Mouse (Mus musculus) forebrain, embryonic 14.5 days (tissue): ENCODE measurements at regions not wholly inside any gene's neighbourhood (a gene's known extent, or its start where the extent isn't known, plus 50 kb on each side); places are given as distances from the start of the nearest gene placed in this dataset.
A peak's percentile ranks its signal among the peaks of the same experiment; 100 is the strongest.

Experiments used
- ATAC-seq: fragments of 200-750 bp; cut with Nextera tagmentation; 2 replicates; pipeline ENCODE4 v1.8.0; 2017; ENCODE audit warnings: mild to moderate bottlenecking, moderate library complexity
- DNase-seq: peaks from one replicate; pipeline ENCODE4 v3.0.0-alpha.2; 2015; ENCODE audit warnings: low spot score
- H3K27ac ChIP-seq: fragments of 300-500 bp; sonication (generic); 2 replicates; pipeline ENCODE4 v1.5.1; 2014; ENCODE audit warnings: low read depth, mild to moderate bottlenecking, control low read depth, low read length, moderate library complexity
- H3K27me3 ChIP-seq: fragments of 300-500 bp; sonication (generic); replicated peaks from 2 replicates; pipeline ENCODE4 v1.6.1; 2014; ENCODE audit warnings: low read length, control low read depth, mixed read lengths; ENCODE audit not compliant: control insufficient read depth, insufficient read depth
- H3K36me3 ChIP-seq: fragments of 300-500 bp; sonication (generic); 2 replicates; pipeline ENCODE4 v1.6.1; 2014; ENCODE audit warnings: low read length, control low read depth; ENCODE audit not compliant: control insufficient read depth, insufficient read depth
- H3K4me1 ChIP-seq: fragments of 300-500 bp; sonication (generic); 2 replicates; pipeline ENCODE4 v1.6.1; 2014; ENCODE audit warnings: antibody characterized with exemption, low read length, control low read depth; ENCODE audit not compliant: control insufficient read depth, insufficient read depth
- H3K4me2 ChIP-seq: fragments of 300-500 bp; sonication (generic); 2 replicates; pipeline ENCODE4 v1.6.1; 2014; ENCODE audit warnings: mild to moderate bottlenecking, control low read depth, low read length
- H3K4me3 ChIP-seq: fragments of 300-500 bp; sonication (generic); 2 replicates; pipeline ENCODE4 v1.5.1; 2014; ENCODE audit warnings: low read depth, low read length, control low read depth
- H3K9ac ChIP-seq: fragments of 300-500 bp; sonication (generic); 2 replicates; pipeline ENCODE4 v1.6.1; 2014; ENCODE audit warnings: mild to moderate bottlenecking, low read length, control low read depth, moderate library complexity
- H3K9me3 ChIP-seq: fragments of 300-500 bp; sonication (generic); replicated peaks from 2 replicates; pipeline ENCODE4 v1.6.1; 2016; ENCODE audit warnings: low read length, control low read depth, mixed read lengths; ENCODE audit not compliant: control insufficient read depth
- WGBS: fragments of 180-500 bp; shearing (Covaris S2); extraction: QIAGEN DNeasy Blood & Tissue Kit; methylation state at CpG from one replicate; pipeline ENCODE4 v1.1.7; 2014; 5-methylcytosine and 5-hydroxymethylcytosine counted together

DNA sequence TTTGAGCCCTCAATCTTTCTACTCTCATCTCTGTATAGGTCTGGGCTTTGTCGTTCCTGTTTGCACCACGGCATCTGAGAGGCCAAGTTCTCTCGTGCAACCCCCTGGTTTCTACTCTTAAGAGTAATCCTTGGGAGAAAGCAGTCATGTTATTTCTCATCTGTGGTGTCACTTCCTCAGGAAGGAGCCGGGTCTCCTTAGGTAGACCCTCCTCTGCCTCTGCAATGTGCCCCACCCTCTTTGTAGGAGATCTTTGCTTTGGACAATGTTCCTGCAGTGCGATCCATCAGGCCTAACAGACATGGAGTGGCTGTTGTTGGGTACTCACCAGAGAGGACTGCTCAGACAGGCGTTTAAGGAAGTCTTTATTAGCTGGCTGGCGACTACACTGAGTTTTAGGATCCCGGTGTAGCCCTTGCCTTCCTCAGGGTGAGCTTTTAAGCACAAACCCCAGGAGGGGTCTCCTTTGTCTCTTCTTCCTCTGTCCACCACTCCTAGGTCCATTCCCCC lies 94.0 kb upstream of the Hmcn1 start:
- Histone ChIP-seq H3K9me3 (no peaks in the 10 kb centered on the region), H3K4me2 (no peak overlapping the region), H3K27ac (no peak overlapping the region), H3K27me3 (no peaks in the 10 kb centered on the region), H3K4me1 (peaks cover 3% of the 10 kb centered on the region; the same call in 1 of the 2 replicates), H3K36me3 (no peaks in the 10 kb centered on the region), H3K9ac (no peak overlapping the region), H3K4me3 (no peak overlapping the region)
- 79% methylated on average over 8 of the region's 8 CpGs for WGBS
- DNase-seq (no peak), ATAC-seq (no peak)

DNA sequence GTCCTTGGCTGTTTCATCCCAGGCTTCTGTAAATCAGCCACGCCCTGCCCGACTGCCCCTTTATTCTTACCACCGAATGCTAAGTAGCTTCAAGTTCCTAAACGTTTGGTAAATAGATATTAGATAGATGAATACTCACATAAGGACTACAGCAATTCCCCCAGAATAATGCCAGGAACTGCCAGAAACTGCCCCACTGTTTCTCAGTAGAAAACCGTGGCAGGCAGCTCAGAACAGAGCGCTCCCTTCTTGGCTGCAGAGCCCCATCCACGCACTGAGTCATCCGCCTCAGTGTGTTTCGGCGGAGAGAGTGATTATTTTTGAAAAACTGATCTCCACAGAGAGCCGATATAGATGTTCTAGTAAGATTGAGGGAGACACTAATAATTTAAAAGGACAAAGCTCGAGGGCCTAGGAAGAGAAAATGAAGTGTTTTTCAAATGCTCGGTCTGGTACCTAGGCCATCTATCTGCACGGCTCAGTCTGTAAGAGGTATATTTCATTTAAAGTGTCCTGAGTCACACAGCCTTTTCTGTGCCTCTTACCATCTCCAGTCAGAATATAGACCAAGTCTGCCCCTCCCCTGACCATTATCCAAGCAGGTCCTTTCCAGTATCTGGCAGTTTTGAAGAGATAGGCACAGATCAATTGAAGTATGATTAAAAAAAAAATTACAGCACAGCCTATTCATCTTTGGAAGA lies 94.4 kb upstream of the Gm47985 start:
- Histone ChIP-seq H3K4me3 (no peak overlapping the region), H3K9me3 (no peaks in the 10 kb centered on the region), H3K4me1 (peaks cover 3% of the 10 kb centered on the region; the same call in 1 of the 2 replicates), H3K4me2 (no peak overlapping the region), H3K27me3 (no peaks in the 10 kb centered on the region), H3K27ac (no peak overlapping the region), H3K36me3 (no peaks in the 10 kb centered on the region), H3K9ac (no peak overlapping the region)
- ATAC-seq (no peak), DNase-seq (no peak)
- WGBS = 83% methylated on average over 14 of the region's 14 CpGs

DNA sequence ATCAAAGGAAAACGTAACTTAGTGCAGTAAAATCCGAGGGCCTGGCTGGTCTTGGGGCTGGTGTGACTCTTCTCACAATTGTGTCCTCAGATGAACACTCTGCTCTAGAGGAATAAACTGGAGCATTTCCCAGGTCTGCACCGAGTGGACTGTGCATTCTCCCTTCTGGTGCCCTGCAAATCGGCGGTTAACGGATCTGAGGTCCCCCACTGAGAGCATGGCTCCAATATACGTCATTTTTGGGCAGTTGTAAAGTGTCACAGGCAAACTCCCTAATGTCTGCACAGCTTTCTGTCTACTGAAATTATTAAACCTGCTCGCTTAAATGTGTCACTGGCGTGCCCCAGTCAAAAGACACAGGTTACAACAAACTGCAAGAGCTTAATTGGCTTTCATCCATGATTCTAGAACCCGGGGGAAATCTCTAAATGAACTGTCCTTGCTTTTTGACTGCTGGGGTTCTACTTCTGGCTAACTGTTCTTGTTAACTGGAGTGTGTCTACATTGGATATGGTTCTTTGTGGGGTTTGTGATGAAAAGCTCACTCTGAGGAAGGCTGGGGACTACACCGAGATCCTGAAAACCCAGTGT lies 93.7 kb upstream of the Gm47985 start:
- no peak for DNase-seq
- Histone ChIP-seq H3K4me1 (peaks cover 3% of the 10 kb centered on the region; the same call in 1 of the 2 replicates), H3K4me3 (no peak overlapping the region), H3K36me3 (no peaks in the 10 kb centered on the region), H3K9me3 (no peaks in the 10 kb centered on the region), H3K27ac (no peak overlapping the region), H3K4me2 (no peak overlapping the region), H3K27me3 (no peaks in the 10 kb centered on the region), H3K9ac (no peak overlapping the region)
- WGBS = 68% methylated on average over 11 of the region's 11 CpGs
- ATAC-seq = no peak

DNA sequence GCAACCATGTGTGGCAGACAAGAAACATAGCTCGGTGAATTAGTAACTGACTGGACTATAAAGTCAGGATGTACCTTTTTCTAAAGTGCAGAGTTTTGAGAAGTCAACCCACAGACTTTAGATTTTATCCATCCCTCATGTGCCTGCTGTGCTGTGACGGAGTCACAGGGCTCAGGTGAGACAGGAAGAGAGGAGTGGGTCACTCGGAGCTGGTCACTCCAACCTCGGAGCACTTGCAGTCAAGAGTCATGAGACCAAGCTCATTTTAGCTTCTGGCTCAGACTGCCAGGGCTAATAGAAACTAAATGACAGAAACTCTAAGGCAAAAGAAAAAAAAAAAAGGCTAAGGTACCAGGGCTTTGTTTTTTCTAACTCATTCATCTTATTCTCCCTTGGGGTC lies 90.3 kb upstream of the Gm47985 start:
- Histone ChIP-seq H3K9me3 (no peaks in the 10 kb centered on the region), H3K9ac (no peak overlapping the region), H3K36me3 (no peaks in the 10 kb centered on the region), H3K4me1 (peaks cover 6% of the 10 kb centered on the region; the same call in 1 of the 2 replicates), H3K27ac (no peak overlapping the region), H3K27me3 (no peaks in the 10 kb centered on the region), H3K4me3 (no peak overlapping the region), H3K4me2 (no peak overlapping the region)
- WGBS = 57% methylated on average over 4 of the region's 4 CpGs
- ATAC-seq = no peak
- DNase-seq = no peak

DNA sequence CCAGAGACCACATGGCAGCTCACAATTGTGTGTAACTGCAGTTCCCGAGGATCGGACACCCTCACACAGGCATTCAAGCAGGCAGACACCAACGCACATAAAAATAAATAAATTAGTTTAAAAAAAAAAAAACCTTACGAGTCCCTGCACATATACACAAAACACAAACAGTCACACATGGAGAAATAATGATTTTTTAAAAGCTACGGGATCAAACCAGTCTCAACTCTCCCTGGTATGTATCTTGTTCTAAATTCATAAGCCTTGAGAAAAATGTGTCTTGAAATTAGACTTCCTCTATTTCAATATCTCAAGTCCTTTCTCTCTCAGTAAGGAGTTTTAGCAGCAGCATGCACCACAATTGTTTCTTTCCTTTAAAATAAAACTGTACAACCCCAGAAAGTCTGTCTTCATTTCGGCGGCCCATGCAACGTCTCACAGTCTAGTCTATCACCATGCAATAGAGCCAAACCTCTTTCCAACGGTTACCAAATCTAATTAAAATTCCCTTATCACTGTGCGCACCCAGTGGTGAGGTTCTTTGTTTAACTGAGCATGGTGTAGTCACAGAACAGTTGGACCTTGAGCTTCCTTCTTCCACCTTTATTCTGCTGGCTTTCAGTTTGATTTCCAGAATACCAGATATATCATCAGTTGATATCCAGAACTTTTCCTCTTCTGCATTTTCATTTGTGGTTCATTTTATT lies 86.8 kb upstream of the Gm47985 start:
- Histone ChIP-seq H3K27ac (no peak overlapping the region), H3K4me3 (no peak overlapping the region), H3K27me3 (no peaks in the 10 kb centered on the region), H3K36me3 (no peaks in the 10 kb centered on the region), H3K4me2 (no peak overlapping the region), H3K4me1 (peaks cover 6% of the 10 kb centered on the region; the same call in 1 of the 2 replicates), H3K9ac (no peak overlapping the region), H3K9me3 (no peaks in the 10 kb centered on the region)
- DNase-seq (peak; percentile 20), ATAC-seq (peak; percentile 59; the same call in 1 of the 2 replicates)
- 58% methylated on average over 10 of the region's 10 CpGs for WGBS

DNA sequence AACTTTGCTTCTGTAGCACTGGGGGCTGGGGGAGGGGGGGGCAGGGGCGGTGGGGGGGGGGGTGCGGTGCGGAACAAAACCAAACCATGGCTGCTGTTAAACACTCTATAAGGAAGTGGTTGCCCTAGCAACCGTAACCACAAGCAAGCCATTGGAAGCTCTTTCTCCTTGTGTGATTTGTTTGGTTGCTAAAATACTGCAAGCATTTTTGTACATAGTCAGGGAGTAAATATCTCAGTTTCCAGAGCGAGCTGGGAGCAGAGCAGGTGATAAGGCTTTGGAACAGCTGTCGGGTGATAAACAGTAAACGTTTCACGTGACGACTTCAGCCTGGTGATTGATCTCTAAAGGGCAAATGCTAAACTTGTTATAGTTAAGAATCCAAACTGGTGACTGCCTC lies 86.3 kb upstream of the Gm47985 start:
- DNase-seq = peak; percentile 63

DNA sequence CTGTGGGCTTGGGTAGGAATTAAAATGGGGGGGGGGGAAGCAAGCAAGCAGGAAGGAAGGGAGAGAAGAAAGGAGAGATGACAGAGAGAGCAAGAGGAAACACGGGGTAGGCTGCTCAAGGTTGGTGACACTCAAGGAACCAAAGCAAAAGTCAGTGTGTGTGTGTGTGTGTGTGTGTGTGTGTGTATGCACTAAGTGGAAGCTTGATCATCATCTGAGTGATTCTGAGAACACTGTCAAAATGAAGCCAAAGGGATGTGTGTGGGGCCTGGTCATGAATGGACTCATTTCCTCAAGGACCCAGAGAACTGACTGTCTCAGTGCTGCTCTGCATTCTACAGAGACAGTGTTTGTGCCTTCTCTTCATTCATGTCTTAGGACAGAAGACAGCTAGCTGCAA lies 84.8 kb upstream of the Gm47985 start:
- 100% methylated on average over 1 of the region's 1 CpGs for WGBS

More for the DNA sequence above, 86.3 kb upstream of the Gm47985 start:
- Histone ChIP-seq H3K4me1 (peaks cover 6% of the 10 kb centered on the region; the same call in 1 of the 2 replicates), H3K4me3 (no peak overlapping the region), H3K27me3 (no peaks in the 10 kb centered on the region), H3K4me2 (no peak overlapping the region), H3K27ac (no peak overlapping the region), H3K9me3 (no peaks in the 10 kb centered on the region), H3K9ac (no peak overlapping the region), H3K36me3 (no peaks in the 10 kb centered on the region)
- ATAC-seq = peak; percentile 77
- WGBS = 29% methylated on average over 9 of the region's 9 CpGs

DNA sequence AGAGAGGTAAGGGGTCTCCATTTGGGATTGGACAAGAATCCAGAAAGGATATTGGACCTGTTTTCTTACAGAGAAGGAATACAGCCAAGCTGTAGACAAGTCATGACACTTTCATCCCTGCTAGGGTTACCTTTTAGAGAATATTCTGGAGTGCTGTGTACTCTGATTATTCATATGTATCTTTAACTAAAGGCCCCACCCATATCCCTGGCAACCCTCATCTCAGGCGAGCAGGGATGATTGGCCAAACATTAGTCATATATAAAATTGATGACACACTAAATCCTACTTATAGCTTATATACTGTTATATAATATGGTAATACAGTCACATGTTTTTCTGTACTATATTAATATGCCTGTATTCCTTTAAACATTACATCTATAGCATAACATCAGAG lies 83.6 kb upstream of the Gm47985 start:
- Histone ChIP-seq H3K27ac (no peak overlapping the region), H3K4me1 (peaks cover 6% of the 10 kb centered on the region; the same call in 1 of the 2 replicates), H3K36me3 (no peaks in the 10 kb centered on the region), H3K4me2 (no peak overlapping the region), H3K4me3 (no peak overlapping the region), H3K9ac (no peak overlapping the region), H3K9me3 (no peaks in the 10 kb centered on the region), H3K27me3 (no peaks in the 10 kb centered on the region)
- WGBS = 81% methylated on average over 1 of the region's 1 CpGs
- ATAC-seq = no peak
- no peak for DNase-seq

More for the DNA sequence above, 84.8 kb upstream of the Gm47985 start:
- no peaks in the 10 kb centered on the region for H3K36me3 ChIP-seq
- DNase-seq = no peak
- no peak overlapping the region for H3K4me3 ChIP-seq
- no peak overlapping the region for H3K27ac ChIP-seq
- no peak overlapping the region for H3K9ac ChIP-seq
- no peaks in the 10 kb centered on the region for H3K27me3 ChIP-seq
- H3K9me3 ChIP-seq = no peaks in the 10 kb centered on the region
- peaks cover 6% of the 10 kb centered on the region; the same call in 1 of the 2 replicates for H3K4me1 ChIP-seq
- H3K4me2 ChIP-seq = no peak overlapping the region
- no peak for ATAC-seq
